Mouse (Mus musculus): ENCODE data around the gene Tmem35b. TPM values are rescaled to one million over a fixed set of nuclear protein-coding genes. Genes with fewer than 3 reads are reported as not detected.
"Not testable (repeated sequence)": the region's sequence is repeated elsewhere in the genome, so short reads cannot be mapped to it uniquely, and the experiment has no call there.

Gene Tmem35b
- total RNA-seq (2021): 1 to 10 TPM in 1 of 2 experiments, under 1 TPM in 1; 0.94 to 1.1 TPM
- long read RNA-seq, experiment 1, partial matches to known transcripts: 1 of 1 reads
- long read RNA-seq, experiment 1, other reads (novel, unspliced or antisense): 0 of 1 reads
- long read RNA-seq, experiment 2, partial matches to known transcripts: 0 of 2 reads
- long read RNA-seq, experiment 2, other reads (novel, unspliced or antisense): 0 of 2 reads

- no peak for DNase-seq
- intact Hi-C loops (cut with DNase I; ENCODE audit: low total_unique reads): no loop called here
Observed at GRCm38 (mm10) chr4:127123391-127123790, at the start of gene Tmem35b. Gene Tmem35b (plus strand): TSS chr4:127123691.

- intact Hi-C loops (cut with DNase I; ENCODE audit: low total_unique reads): no loop called here
- DNase-seq: no peak
Observed at GRCm38 (mm10) chr4:127074915-127075314, 48.6 kb upstream of the Tmem35b start.

GRCm38 (mm10) chr4:127076875-127077548, 46.5 kb upstream of the Tmem35b start, which contains the start of gene Zmym6:
Gene Zmym6 (plus strand): TSS chr4:127077383.
- intact Hi-C loops (cut with DNase I; ENCODE audit: low total_unique reads): no loop called here
- peak; percentile 95 for DNase-seq

GRCm38 (mm10) chr4:127080806-127081205, 42.7 kb upstream of the Tmem35b start:
- DNase-seq: no peak
- intact Hi-C loops (cut with DNase I; ENCODE audit: low total_unique reads): no loop called here

GRCm38 (mm10) chr4:127083131-127083530, 40.4 kb upstream of the Tmem35b start:
- DNase-seq: no peak
- intact Hi-C loops (cut with DNase I; ENCODE audit: low total_unique reads): no loop called here

- DNase-seq: no peak
- intact Hi-C loops (cut with DNase I; ENCODE audit: low total_unique reads): no loop called here
Observed at GRCm38 (mm10) chr4:127085761-127086160, 37.7 kb upstream of the Tmem35b start.

- intact Hi-C loops (cut with DNase I; ENCODE audit: low total_unique reads): no loop called here
- no peak for DNase-seq
Observed at GRCm38 (mm10) chr4:127091188-127091587, 32.3 kb upstream of the Tmem35b start.

GRCm38 (mm10) chr4:127095090-127095489, 28.4 kb upstream of the Tmem35b start:
- DNase-seq: no peak
- intact Hi-C loops (cut with DNase I; ENCODE audit: low total_unique reads): no loop called here

GRCm38 (mm10) chr4:127099552-127099951, 23.9 kb upstream of the Tmem35b start:
- intact Hi-C loops (cut with DNase I; ENCODE audit: low total_unique reads); DNase-seq: not testable (repeated sequence)

- intact Hi-C loops (cut with DNase I; ENCODE audit: low total_unique reads): no loop called here
- no peak for DNase-seq
Observed at GRCm38 (mm10) chr4:127107566-127107965, 15.9 kb upstream of the Tmem35b start.

GRCm38 (mm10) chr4:127110570-127110969, 12.9 kb upstream of the Tmem35b start:
- intact Hi-C loops (cut with DNase I; ENCODE audit: low total_unique reads): no loop called here
- no peak for DNase-seq

- DNase-seq: no peak
- intact Hi-C loops (cut with DNase I; ENCODE audit: low total_unique reads): no loop called here
Observed at GRCm38 (mm10) chr4:127124331-127124730, 840 bp downstream of the Tmem35b start.

- DNase-seq: peak; percentile 85
- intact Hi-C loops (cut with DNase I; ENCODE audit: low total_unique reads): no loop called here
Observed at GRCm38 (mm10) chr4:127125834-127126463, 2.5 kb downstream of the Tmem35b start.

GRCm38 (mm10) chr4:127134687-127135086, 11.2 kb downstream of the Tmem35b start:
- intact Hi-C loops (cut with DNase I; ENCODE audit: low total_unique reads): no loop called here
- DNase-seq: no peak

- no peak for DNase-seq
- intact Hi-C loops (cut with DNase I; ENCODE audit: low total_unique reads): no loop called here
Observed at GRCm38 (mm10) chr4:127137591-127137990, 14.1 kb downstream of the Tmem35b start.

GRCm38 (mm10) chr4:127138486-127138885, 15.0 kb downstream of the Tmem35b start:
- intact Hi-C loops (cut with DNase I; ENCODE audit: low total_unique reads): no loop called here
- no peak for DNase-seq

- intact Hi-C loops (cut with DNase I; ENCODE audit: low total_unique reads): no loop called here
Observed at GRCm38 (mm10) chr4:127150031-127150430, 26.5 kb downstream of the Tmem35b start.

GRCm38 (mm10) chr4:127153345-127153744, 29.9 kb downstream of the Tmem35b start:
- no peak for DNase-seq
- intact Hi-C loops (cut with DNase I; ENCODE audit: low total_unique reads): no loop called here

More at GRCm38 (mm10) chr4:127150031-127150430, 26.5 kb downstream of the Tmem35b start:
- no peak for DNase-seq

- DNase-seq: no peak
- intact Hi-C loops (cut with DNase I; ENCODE audit: low total_unique reads): no loop called here
Observed at GRCm38 (mm10) chr4:127155757-127156156, 32.3 kb downstream of the Tmem35b start.

GRCm38 (mm10) chr4:127157746-127158145, 34.3 kb downstream of the Tmem35b start:
- no peak for DNase-seq
- intact Hi-C loops (cut with DNase I; ENCODE audit: low total_unique reads): no loop called here

- intact Hi-C loops (cut with DNase I; ENCODE audit: low total_unique reads): no loop called here
- no peak for DNase-seq
Observed at GRCm38 (mm10) chr4:127163926-127164325, 40.4 kb downstream of the Tmem35b start.

All from gastrocnemius, postnatal 14 days (tissue).